Mouse (Mus musculus) bone marrow macrophage, adult 2 months (primary cell): Measurements from ENCODE around the gene Zmat3.

ENCODE experiments used
- CTCF ChIP-seq: IDR thresholded peaks from 2 replicates; pipeline ENCODE4 v1.5.1; 2012; ENCODE audit warnings: low read depth, mild to moderate bottlenecking, low read length, moderate library complexity
- POLR2A ChIP-seq: IDR thresholded peaks from 2 replicates; pipeline ENCODE4 v1.6.1; 2012; ENCODE audit warnings: mild to moderate bottlenecking, low read depth, low read length, borderline replicate concordance

GRCm38 (mm10) chr3:32337770-32338169, 28.0 kb downstream of the Zmat3 start:
- TF ChIP-seq CTCF (no peak), POLR2A (no peak)
